Mouse (Mus musculus) heart, adult 9 months (tissue): ENCODE measurements at regions not wholly inside any gene's neighbourhood (a gene's known extent, or its start where the extent isn't known, plus 50 kb on each side); places are given as distances from the start of the nearest gene placed in this dataset.

Experiments
- DNase-seq, 2 experiments: peaks; one replicate each; pipeline ENCODE4 v3.0.0; 2022; ENCODE audit warnings: low spot score in 2 of 2

GRCm38 (mm10) chr8:64542501-64542900, 150.4 kb downstream of the Cpe start:
- DNase-seq = no peak

GRCm38 (mm10) chr8:64539846-64540472, 152.9 kb downstream of the Cpe start:
- no peak for DNase-seq

- no peak for DNase-seq
Measured at GRCm38 (mm10) chr8:64531780-64532179, 161.1 kb downstream of the Cpe start.

DNA sequence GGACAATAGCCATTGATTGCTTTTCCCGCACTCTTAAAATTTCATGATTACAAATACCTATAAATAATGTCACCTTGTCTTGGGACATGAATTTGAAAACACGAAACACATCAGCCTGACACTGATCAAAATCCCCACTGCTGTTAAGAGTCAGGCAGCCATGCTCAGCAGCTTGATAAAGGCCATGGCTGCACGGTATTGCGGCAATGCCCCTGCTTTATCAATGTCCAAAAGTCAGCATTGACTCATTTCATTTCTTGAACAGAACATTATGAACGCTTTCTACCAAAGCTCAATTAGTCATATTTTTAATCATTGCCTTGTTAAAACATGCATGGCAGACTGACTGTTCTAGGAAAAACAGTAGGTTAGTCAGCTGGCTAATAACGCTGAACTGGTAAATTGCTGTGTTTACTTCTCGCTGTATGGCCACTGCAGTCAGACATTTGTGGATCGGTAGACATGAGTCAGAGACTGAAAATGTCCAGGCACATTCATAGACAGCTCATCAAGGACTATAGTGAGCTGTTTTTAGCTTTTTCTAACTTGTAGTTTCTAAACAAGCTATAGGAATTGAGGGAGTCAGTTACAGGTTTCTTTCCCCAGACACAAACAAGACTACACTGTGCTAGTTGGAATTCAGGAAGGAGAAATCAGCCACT, 170.3 kb downstream of the Cpe start:
- DNase-seq = no peak

- DNase-seq = no peak
Measured at GRCm38 (mm10) chr8:64519650-64520049, 173.2 kb downstream of the Cpe start.

DNA sequence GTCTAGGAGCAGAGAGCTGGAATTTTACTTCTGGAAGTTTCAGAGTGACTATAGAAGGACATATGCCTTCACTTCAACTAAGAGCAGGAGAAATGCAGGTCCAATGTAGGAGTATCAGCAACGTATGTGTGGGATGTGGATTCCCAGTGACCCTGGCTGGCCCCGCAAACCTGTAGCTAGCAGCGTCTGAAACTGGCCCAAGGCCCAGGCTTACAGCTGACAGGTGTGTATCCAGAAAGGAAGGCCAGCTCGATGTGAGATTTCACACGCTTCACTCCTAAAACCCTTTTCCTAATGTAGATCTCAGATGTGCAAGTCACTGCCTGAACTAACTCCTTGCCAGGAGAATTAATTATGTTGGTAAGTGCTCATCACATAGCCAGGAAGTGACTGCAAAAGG, 176.9 kb downstream of the Cpe start:
- peak; percentile 1 to 25 for DNase-seq

GRCm38 (mm10) chr8:64497281-64498060, 195.4 kb downstream of the Cpe start:
- DNase-seq = no peak

DNA sequence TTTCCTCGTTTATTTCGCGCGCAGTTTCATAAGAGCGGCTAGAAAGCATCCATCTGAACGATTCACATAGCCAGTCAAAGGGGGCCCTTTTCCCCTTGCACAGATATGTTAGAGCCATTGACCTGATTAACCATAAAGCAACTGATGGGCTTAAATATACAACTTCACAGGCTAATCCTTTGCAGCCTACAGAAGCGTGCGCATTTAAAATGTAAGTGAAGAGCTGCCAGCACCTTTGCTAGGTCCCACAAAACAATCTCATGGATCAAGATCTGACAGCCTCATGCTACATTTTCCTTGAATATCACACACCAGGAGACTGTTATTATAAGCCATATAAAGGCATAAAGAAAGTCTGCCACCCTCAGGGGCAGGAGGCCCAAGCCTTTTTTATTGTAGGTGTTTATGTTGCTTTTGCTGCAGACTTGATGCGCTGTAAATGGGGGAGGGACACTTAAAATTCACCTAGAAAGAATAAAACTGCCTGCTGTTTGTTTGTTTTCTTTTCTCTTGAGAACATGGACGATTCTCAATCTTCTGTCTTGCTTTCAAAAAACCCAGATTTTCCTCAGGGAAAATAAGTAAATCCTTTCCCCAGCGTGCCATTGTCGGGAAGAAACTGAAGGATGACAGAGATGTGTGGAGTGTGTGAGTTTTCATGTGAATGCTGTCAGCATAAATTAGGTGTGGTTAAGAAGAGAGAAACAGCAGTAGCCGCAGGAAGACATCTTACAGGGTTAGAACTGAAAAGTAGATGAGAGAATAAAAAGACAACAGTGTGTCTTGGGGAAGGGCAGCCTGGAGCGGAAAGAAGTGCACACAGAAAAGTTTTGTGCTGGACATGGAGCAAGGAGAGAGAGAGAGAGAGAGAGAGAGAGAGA, 196.3 kb downstream of the Cpe start:
- no peak for DNase-seq

- DNase-seq = no peak
Measured at GRCm38 (mm10) chr8:64491561-64491960, 201.3 kb downstream of the Cpe start.

GRCm38 (mm10) chr8:64488057-64488456, 204.8 kb downstream of the Cpe start:
- no peak for DNase-seq

DNA sequence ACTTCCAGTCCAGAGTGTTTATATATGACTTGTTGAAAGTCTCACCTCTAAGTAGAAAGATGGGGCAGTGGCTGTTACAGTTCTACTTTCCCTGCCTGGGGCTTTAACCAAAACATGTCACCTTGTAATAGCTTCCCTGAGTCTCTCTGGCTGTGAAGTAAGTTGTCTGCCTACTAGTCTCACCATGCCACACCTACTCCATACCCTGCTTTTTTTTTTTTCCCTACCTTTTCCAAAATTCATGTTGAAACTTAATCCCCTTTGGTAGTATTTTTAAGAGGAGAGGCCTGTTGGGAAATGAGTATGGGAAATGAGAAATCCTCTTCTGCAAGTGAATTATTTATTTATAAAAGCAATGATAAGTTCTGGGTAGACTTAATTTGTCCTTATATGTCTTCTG, 219.6 kb downstream of the Cpe start:
- DNase-seq = no peak

- DNase-seq = no peak
Measured at GRCm38 (mm10) chr8:64472801-64473270, 220.0 kb downstream of the Cpe start.

DNA sequence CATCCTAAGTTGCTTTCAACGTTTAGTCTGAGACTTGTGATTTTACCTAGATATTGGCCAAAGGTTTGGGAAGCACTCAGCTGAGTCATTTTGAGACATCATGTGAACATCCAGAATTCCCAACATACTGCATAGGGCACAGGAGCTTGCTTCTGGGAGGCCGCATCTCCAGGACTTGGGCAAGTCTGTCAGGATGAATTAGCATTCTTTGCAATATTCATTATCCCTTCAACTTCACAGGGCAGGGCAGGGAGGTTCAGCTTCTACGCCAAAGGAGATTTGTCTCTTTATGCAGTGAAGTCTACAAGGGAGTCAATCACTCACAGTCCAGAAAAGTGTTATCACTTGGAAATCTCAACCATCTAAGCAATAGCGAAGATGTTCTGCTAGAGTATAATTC, 231.7 kb downstream of the Cpe start:
- DNase-seq = no peak

DNA sequence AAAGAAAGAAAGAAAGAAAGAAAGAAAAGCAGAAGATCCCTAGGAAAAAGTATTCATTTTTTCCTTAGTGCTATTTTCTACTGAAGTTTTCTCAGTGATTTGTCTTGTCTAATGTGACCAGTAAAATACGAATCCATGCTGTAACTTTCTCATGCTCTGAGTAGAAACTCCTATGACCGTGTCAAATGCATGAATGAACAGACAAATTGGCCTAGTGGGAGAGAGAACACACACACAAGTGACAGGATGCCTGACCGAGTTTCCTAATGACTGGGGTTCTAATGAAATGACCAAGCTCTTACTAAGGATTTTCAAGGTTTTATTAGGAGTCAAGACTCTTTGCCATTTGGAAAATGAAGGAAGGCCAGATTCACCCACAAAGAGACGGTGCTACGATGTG, 235.9 kb downstream of the Cpe start:
- no peak for DNase-seq

GRCm38 (mm10) chr8:64454736-64455135, 238.1 kb downstream of the Cpe start:
- DNase-seq = no peak

DNA sequence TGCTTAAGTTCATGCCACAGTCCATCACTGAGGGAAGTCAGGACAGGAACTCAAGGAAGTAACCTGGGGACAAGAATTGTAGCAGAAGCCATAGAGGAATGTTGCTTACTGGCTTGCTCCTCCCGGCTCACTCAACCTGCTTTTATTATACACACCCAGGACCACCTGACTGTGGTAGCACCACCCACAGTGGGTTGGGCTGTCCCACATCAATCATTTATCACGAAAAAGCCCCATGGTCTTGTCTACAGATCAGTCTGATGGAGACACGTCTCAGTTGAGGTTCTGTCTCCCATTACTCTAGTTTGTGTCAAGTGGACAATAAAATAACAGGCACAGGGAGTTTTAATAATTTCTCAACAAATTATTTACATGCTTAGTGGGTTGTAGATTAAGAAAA, 239.3 kb upstream of the Tll1 start:
- DNase-seq = no peak

DNA sequence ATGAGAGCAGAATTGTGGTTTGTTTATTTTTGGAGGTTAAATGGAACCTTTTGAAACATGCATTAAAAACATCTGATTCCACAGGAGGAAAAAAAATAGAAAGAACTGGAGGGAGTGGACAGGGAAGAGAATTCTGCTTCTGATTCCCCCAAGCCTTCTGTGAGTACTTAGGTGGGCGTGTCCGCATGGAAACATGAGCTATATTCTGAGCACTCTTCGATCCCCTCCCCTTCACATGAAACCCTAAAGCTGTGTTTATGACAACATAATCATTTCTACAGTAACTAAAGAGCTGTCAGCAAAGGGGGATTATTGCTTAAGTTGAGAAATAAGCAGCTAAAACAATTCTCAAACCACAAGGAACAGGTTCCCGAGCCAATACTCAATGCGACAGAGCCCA, 238.4 kb upstream of the Tll1 start:
- no peak for DNase-seq

DNA sequence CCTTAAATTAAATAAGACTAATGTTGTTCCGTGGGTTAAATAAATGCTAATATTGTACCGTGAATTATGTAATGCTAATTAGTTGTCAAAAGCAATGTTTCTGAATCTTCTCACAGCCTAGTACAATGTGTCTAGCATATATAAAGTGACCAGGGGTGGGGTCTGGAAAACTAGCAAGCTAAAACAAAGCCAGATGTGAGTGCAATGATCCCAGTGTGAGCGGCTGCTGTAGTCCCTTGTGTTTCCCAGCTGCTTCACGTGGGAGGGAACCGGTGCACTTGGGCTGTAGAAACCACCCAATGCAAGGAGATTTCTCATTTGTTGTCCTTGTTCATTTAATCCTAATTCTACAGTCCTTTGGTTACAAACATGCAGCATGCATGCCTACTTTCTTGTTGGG, 232.4 kb upstream of the Tll1 start:
- no peak for DNase-seq

DNA sequence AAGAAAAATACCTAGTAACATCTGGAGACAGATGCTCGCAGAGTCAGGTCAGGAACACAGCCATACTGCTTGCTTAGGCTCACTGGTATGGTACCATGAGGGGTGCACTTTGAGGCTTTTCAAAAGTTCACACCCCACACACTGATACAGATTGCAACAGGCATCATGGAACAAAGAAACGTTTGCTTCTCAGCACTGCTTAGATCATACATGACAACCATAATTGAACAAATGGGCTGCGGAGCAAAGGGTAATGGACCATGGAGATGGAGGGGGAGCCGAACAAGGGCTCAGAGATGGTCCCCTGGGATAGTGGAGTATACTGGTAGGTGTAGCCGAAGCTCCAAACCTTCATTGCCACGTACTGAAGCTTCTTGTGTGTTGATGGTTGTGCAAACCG, 228.6 kb upstream of the Tll1 start:
- DNase-seq = no peak

GRCm38 (mm10) chr8:64422850-64423214, 216.8 kb upstream of the Tll1 start:
- no peak for DNase-seq

GRCm38 (mm10) chr8:64422200-64422849, 216.3 kb upstream of the Tll1 start:
- no peak for DNase-seq
